Mouse (Mus musculus): ENCODE measurements around the gene Pak4.
"Not testable (repeated sequence)": the region's sequence is repeated elsewhere in the genome, so short reads cannot be mapped to it uniquely, and the experiment has no call there.

DNA sequence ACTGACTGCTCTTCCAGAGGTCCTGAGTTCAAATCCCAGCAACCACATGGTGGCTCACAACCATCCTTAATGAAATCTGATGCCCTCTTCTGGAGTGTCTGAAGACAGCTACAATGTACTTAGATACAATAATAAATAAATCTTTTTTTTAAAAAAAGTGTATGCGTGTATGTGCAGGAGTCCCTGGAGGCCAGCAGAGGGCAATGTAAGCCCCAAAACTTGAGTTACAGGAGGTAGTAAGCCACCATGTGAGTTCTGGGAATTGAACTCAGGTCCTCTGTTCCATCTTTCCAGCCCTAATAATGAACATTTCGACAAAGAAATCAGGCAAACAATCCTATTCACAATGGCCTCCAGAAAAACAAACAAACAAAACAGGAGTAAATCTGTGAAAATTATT is 5.8 kb upstream of the Pak4 start:
- not testable (repeated sequence) for TF ChIP-seq CTCF (IDR thresholded peaks at IDR 0.05; ENCODE audit: borderline replicate concordance, insufficient read depth, low read length); POLR2A (IDR thresholded peaks at IDR 0.05; ENCODE audit: low read depth, low read length)
